Mouse (Mus musculus) G1E (cell line): Measurements from ENCODE around the gene Pmf1. TPM values are rescaled to one million over a fixed set of nuclear protein-coding genes. Genes with fewer than 3 reads are reported as not detected.

Experiments
- ATAC-seq: 2 replicates; pipeline ENCODE4 v1.8.0; 2016; ENCODE audit warnings: mild to moderate bottlenecking; ENCODE audit not compliant: insufficient number of reproducible peaks, poor library complexity, low FRiP score, severe bottlenecking; ENCODE audit errors: extremely low read depth
- DNase-seq: peaks from one replicate; pipeline ENCODE4 v3.0.0; 2012; ENCODE audit warnings: low spot score
- H3K27me3 ChIP-seq: 2 replicates; pipeline ENCODE4 v1.6.1; 2012; ENCODE audit warnings: mild to moderate bottlenecking, low read length, inconsistent platforms; ENCODE audit not compliant: insufficient read depth
- H3K36me3 ChIP-seq: replicated peaks from 2 replicates; pipeline ENCODE3; 2012; ENCODE audit warnings: mild to moderate bottlenecking, inconsistent platforms
- H3K4me1 ChIP-seq: 2 replicates; pipeline ENCODE4 v1.6.1; 2012; ENCODE audit warnings: low read depth, low read length, inconsistent platforms, mixed read lengths; ENCODE audit not compliant: insufficient read depth
- H3K4me3 ChIP-seq: 2 replicates; pipeline ENCODE4 v1.5.1; 2012; ENCODE audit warnings: low read depth, mild to moderate bottlenecking, inconsistent platforms, low read length, moderate library complexity, mixed read lengths
- H3K9me3 ChIP-seq: replicated peaks from 2 replicates; pipeline ENCODE4 v1.6.1; 2012; ENCODE audit warnings: inconsistent platforms
- CTCF ChIP-seq: IDR thresholded peaks from 2 replicates; pipeline ENCODE4 v1.5.1; 2012; ENCODE audit warnings: low read depth, low read length, inconsistent platforms, mixed read lengths
- GATA1 ChIP-seq: IDR thresholded peaks from 2 replicates; pipeline ENCODE4 v1.6.1; 2012; ENCODE audit warnings: borderline replicate concordance, low read length, inconsistent platforms, mixed read lengths
- GATA2 ChIP-seq: IDR thresholded peaks from 2 replicates; pipeline ENCODE4 v1.6.1; 2012; ENCODE audit warnings: low read depth, low read length, inconsistent platforms, borderline replicate concordance
- POLR2AphosphoS5 ChIP-seq: IDR thresholded peaks from 2 replicates; pipeline ENCODE4 v1.6.1; 2012; ENCODE audit warnings: low read depth, low read length, inconsistent platforms; ENCODE audit not compliant: insufficient replicate concordance
- TAL1 ChIP-seq: conservative IDR thresholded peaks from 2 replicates; pipeline ENCODE4 v1.6.1; 2012; ENCODE audit warnings: low read depth, low read length, inconsistent platforms, mixed read lengths
- polyA plus RNA-seq: library from polyadenylated mRNA; stranded (reverse); fragments of >175 nt; gene quantifications from 2 replicates; pipeline ENCODE4 v1.2.3, GENCODE M21; 2012
- total RNA-seq, 2 experiments: library from RNA; stranded (forward) in 1 of 2; stranded (reverse) in 1 of 2; fragments of 200-1000 nt in 1 of 2; fragments of >200 nt in 1 of 2; fragmentation: Nextera tagmentation in 1 of 2; gene quantifications; 2 replicates each; pipeline ENCODE4 v1.2.3; 2014 to 2017

Gene Pmf1
- total and polyA plus RNA-seq, 3 experiments: 110 to 273 (median 254) TPM

- Histone ChIP-seq H3K36me3 (peaks cover 4% of the 10 kb centered on the region), H3K4me3 (no peak overlapping the region), H3K9me3 (no peaks in the 10 kb centered on the region), H3K4me1 (peaks cover 35% of the 10 kb centered on the region), H3K27me3 (peaks cover 70% of the 10 kb centered on the region)
- DNase-seq (no peak), ATAC-seq (no peak)
- no peak for TF ChIP-seq GATA1
- TF ChIP-seq POLR2AphosphoS5: no peak
Measured at GRCm38 (mm10) chr3:88448443-88448842, 38.3 kb upstream of the Pmf1 start.

- no peak for ATAC-seq
Measured at GRCm38 (mm10) chr3:88447676-88448183, 37.6 kb upstream of the Pmf1 start.

GRCm38 (mm10) chr3:88446471-88447123, 36.5 kb upstream of the Pmf1 start:
- TF ChIP-seq CTCF: no peak
- TF ChIP-seq TAL1: no peak
- TF ChIP-seq GATA2: no peak
- TF ChIP-seq POLR2AphosphoS5: no peak
- peaks cover 54% of the 10 kb centered on the region for H3K27me3 ChIP-seq
- H3K9me3 ChIP-seq: no peaks in the 10 kb centered on the region
- DNase-seq: no peak
- H3K36me3 ChIP-seq: peaks cover 4% of the 10 kb centered on the region
- ATAC-seq: no peak
- H3K4me3 ChIP-seq: no peak overlapping the region
- H3K4me1 ChIP-seq: peaks cover 35% of the 10 kb centered on the region

More at GRCm38 (mm10) chr3:88447676-88448183, 37.6 kb upstream of the Pmf1 start:
- no peak for DNase-seq
- no peak overlapping the region for H3K4me3 ChIP-seq
- TF ChIP-seq GATA2: no peak
- no peak for TF ChIP-seq POLR2AphosphoS5
- no peak for TF ChIP-seq GATA1
- no peak for TF ChIP-seq CTCF
- TF ChIP-seq TAL1: no peak
- peaks cover 65% of the 10 kb centered on the region for H3K27me3 ChIP-seq
- H3K9me3 ChIP-seq: no peaks in the 10 kb centered on the region
- H3K4me1 ChIP-seq: peaks cover 34% of the 10 kb centered on the region
- H3K36me3 ChIP-seq: peaks cover 4% of the 10 kb centered on the region

GRCm38 (mm10) chr3:88442888-88443287, 32.8 kb upstream of the Pmf1 start:
- H3K4me1 ChIP-seq: peaks cover 56% of the 10 kb centered on the region
- TF ChIP-seq GATA1: no peak
- no peak for TF ChIP-seq GATA2
- no peak for TF ChIP-seq POLR2AphosphoS5
- TF ChIP-seq TAL1: no peak
- no peak for TF ChIP-seq CTCF
- peaks cover 2% of the 10 kb centered on the region for H3K36me3 ChIP-seq
- no peak for DNase-seq
- no peak overlapping the region; the same call in 1 of the 2 replicates for H3K4me3 ChIP-seq
- H3K27me3 ChIP-seq: peaks cover 46% of the 10 kb centered on the region
- no peaks in the 10 kb centered on the region for H3K9me3 ChIP-seq
- no peak for ATAC-seq

GRCm38 (mm10) chr3:88442488-88442887, 32.4 kb upstream of the Pmf1 start:
- Histone ChIP-seq H3K27me3 (peaks cover 46% of the 10 kb centered on the region), H3K9me3 (no peaks in the 10 kb centered on the region), H3K4me3 (no peak overlapping the region), H3K36me3 (peaks cover 1% of the 10 kb centered on the region), H3K4me1 (peaks cover 55% of the 10 kb centered on the region)
- ATAC-seq (no peak), DNase-seq (no peak)
- TF ChIP-seq GATA1 (no peak), POLR2AphosphoS5 (no peak), CTCF (no peak), GATA2 (no peak), TAL1 (no peak)

GRCm38 (mm10) chr3:88440500-88441381, 30.6 kb upstream of the Pmf1 start:
- H3K4me1 ChIP-seq: peaks cover 53% of the 10 kb centered on the region
- H3K9me3 ChIP-seq: no peaks in the 10 kb centered on the region
- no peak for ATAC-seq
- H3K27me3 ChIP-seq: peaks cover 48% of the 10 kb centered on the region
- DNase-seq: no peak
- TF ChIP-seq TAL1: no peak
- no peak for TF ChIP-seq GATA1
- TF ChIP-seq CTCF: no peak; the same call in 1 of the 2 replicates
- TF ChIP-seq GATA2: no peak
- TF ChIP-seq POLR2AphosphoS5: no peak
- H3K4me3 ChIP-seq: peak overlapping the region; percentile 26; the same call in 1 of the 2 replicates
- H3K36me3 ChIP-seq: peaks cover 7% of the 10 kb centered on the region
